Mouse (Mus musculus) midbrain, embryonic 16.5 days (tissue): ENCODE measurements around the gene Khk. TPM values are rescaled to one million over a fixed set of nuclear protein-coding genes. Genes with fewer than 3 reads are reported as not detected.

ENCODE experiments used
- ATAC-seq: fragments of 200-750 bp; cut with Nextera tagmentation; 2 replicates; pipeline ENCODE4 v1.8.0; 2017; ENCODE audit warnings: moderate TSS enrichment
- H3K27ac ChIP-seq: fragments of 300-500 bp; sonication (generic); 2 replicates; pipeline ENCODE4 v1.5.1; 2014; ENCODE audit warnings: mild to moderate bottlenecking, low read length, mixed read lengths
- H3K27me3 ChIP-seq: fragments of 300-500 bp; sonication (generic); 2 replicates; pipeline ENCODE4 v1.6.1; 2014; ENCODE audit warnings: low read depth, low read length, mixed read lengths; ENCODE audit not compliant: control insufficient read depth, insufficient read depth
- H3K36me3 ChIP-seq: fragments of 300-500 bp; sonication (generic); 2 replicates; pipeline ENCODE4 v1.6.1; 2014; ENCODE audit warnings: mild to moderate bottlenecking, low read length, moderate library complexity, mixed read lengths; ENCODE audit not compliant: control insufficient read depth, insufficient read depth
- H3K4me1 ChIP-seq: fragments of 300-500 bp; sonication (generic); 2 replicates; pipeline ENCODE4 v1.6.1; 2014; ENCODE audit warnings: mild to moderate bottlenecking, low read length, mixed read lengths; ENCODE audit not compliant: control insufficient read depth, insufficient read depth
- H3K4me2 ChIP-seq: fragments of 300-500 bp; sonication (generic); 2 replicates; pipeline ENCODE4 v1.6.1; 2014; ENCODE audit warnings: mild to moderate bottlenecking, low read length, mixed read lengths
- H3K4me3 ChIP-seq: fragments of 300-500 bp; sonication (generic); 2 replicates; pipeline ENCODE4 v1.5.1; 2014; ENCODE audit warnings: low read depth, mild to moderate bottlenecking, low read length, moderate library complexity, mixed read lengths
- H3K9ac ChIP-seq: fragments of 300-500 bp; sonication (generic); 2 replicates; pipeline ENCODE4 v1.6.1; 2014; ENCODE audit warnings: low read depth, low read length, mixed read lengths
- H3K9me3 ChIP-seq: fragments of 300-500 bp; sonication (generic); replicated peaks from 2 replicates; pipeline ENCODE4 v1.6.1; 2014; ENCODE audit warnings: mild to moderate bottlenecking, low read length, mixed read lengths; ENCODE audit not compliant: control insufficient read depth, poor library complexity, severe bottlenecking
- WGBS: fragments of 180-500 bp; shearing (Covaris S2); extraction: QIAGEN DNeasy Blood & Tissue Kit; methylation state at CpG from one replicate; pipeline ENCODE4 v1.1.7; 2014; 5-methylcytosine and 5-hydroxymethylcytosine counted together
- polyA plus RNA-seq: library from polyadenylated mRNA; unstranded; fragments of >200 nt; fragmentation: Nextera tagmentation; extraction: Ambion mirVana; gene quantifications from 2 replicates; pipeline ENCODE4 v1.2.1, GENCODE M21; 2015

The Khk gene
- polyA plus RNA-seq, 1 experiment from 2014 or later: 9.9 TPM

DNA sequence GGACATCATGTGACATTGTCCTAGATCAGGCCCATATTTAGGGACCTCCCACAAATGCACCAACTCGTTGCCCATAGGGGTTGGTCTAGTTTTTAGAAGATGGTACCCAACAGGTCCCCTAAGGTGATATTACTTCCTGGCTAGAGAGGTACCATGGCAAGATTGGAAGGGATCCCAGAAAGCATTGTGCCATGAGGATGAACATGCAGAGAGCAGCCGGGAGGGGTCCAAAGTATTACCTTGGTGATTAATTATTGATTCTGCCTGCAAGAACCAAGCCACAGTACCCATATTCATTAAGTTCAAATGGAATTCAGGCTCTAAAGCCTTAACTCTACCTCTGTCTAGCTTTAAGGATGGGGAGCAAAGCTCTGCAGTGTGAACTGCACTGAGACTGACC, 4.8 kb downstream of the Khk start:
- Histone ChIP-seq H3K9ac (no peak overlapping the region), H3K27me3 (no peaks in the 10 kb centered on the region), H3K4me1 (peaks cover 11% of the 10 kb centered on the region), H3K4me3 (no peak overlapping the region), H3K9me3 (no peaks in the 10 kb centered on the region), H3K27ac (no peak overlapping the region), H3K36me3 (no peaks in the 10 kb centered on the region), H3K4me2 (no peak overlapping the region)
- no peak for ATAC-seq
- 82% methylated on average over 2 of the region's 2 CpGs for WGBS

DNA sequence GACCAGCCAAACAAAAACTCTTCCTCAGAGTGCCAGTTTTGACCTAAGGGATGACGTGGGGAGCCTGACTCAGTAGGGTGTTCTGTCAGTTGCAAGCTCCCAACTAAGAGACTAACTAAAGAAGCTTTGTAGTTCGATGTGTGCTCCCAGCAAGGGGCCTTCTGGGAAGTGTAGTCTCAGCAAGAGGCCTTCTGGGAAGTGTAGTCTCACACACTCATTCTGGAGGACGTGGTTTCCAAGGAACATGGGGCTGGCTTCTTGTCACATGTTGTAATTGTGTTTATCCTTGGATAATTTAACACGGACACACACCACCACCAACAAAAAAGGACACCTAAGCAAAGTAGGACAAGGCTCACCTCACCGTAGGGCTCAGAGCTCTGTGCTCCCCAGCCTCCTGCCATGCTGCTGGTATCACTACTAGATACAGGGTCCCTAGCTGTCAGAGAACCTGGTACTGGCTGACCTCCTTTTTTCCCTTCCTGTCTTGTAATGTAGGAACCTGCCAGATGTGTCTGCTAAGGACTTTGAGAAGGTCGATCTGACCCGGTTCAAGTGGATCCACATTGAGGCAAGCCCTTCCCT, 6.8 kb downstream of the Khk start:
- H3K4me3 ChIP-seq: no peak overlapping the region
- H3K4me1 ChIP-seq: no peaks in the 10 kb centered on the region; the same call in 1 of the 2 replicates
- peak overlapping the region; percentile 46; the same call in 1 of the 2 replicates for H3K4me2 ChIP-seq
- H3K36me3 ChIP-seq: no peaks in the 10 kb centered on the region
- no peaks in the 10 kb centered on the region for H3K9me3 ChIP-seq
- no peak overlapping the region for H3K9ac ChIP-seq
- H3K27me3 ChIP-seq: no peaks in the 10 kb centered on the region
- peak; percentile 72 for ATAC-seq
- WGBS: 42% methylated on average over 7 of the region's 7 CpGs
- no peak overlapping the region for H3K27ac ChIP-seq

DNA sequence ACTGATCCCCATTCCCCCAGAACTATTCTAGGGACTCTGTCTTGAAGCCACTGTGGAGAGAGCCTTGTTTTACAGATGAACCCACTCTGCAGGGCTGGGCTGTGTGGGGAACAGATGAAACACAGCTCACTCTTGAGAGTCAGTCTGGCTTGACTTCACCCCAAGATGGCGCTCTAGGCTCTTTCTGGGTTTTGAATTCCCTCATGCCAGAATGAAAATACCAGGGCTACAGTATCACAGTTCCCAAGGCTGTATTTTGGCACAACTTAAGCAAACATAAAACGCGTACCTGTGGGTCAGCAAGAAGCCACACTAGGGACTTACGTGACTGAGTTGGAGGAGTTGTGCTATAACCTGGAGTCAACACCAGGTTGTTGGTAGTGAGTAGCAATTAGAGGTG, 8.9 kb downstream of the Khk start:
- Histone ChIP-seq H3K4me1 (no peaks in the 10 kb centered on the region; the same call in 1 of the 2 replicates), H3K4me3 (no peak overlapping the region), H3K4me2 (no peak overlapping the region), H3K36me3 (0 out of 2 replicates have a peak, but pooled peaks cover 6% of the 10 kb centered on the region), H3K27me3 (no peaks in the 10 kb centered on the region), H3K9ac (no peak overlapping the region), H3K27ac (no peak overlapping the region), H3K9me3 (no peaks in the 10 kb centered on the region)
- no peak for ATAC-seq
- 47% methylated on average over 4 of the region's 4 CpGs for WGBS

DNA sequence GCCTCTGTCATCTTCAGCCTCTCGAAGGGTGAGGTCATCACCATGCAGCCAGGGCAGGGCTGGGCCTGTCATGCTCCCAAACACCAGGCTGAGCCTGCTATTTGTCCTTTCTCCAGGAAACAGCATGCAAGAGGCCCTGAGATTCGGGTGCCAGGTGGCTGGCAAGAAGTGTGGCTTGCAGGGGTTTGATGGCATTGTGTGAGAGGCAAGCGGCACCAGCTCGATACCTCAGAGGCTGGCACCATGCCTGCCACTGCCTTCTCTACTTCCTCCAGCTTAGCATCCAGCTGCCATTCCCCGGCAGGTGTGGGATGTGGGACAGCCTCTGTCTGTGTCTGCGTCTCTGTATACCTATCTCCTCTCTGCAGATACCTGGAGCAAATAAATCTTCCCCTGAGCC, 9.6 kb downstream of the Khk start:
- no peak overlapping the region for H3K4me2 ChIP-seq
- 84% methylated on average over 6 of the region's 6 CpGs for WGBS

DNA sequence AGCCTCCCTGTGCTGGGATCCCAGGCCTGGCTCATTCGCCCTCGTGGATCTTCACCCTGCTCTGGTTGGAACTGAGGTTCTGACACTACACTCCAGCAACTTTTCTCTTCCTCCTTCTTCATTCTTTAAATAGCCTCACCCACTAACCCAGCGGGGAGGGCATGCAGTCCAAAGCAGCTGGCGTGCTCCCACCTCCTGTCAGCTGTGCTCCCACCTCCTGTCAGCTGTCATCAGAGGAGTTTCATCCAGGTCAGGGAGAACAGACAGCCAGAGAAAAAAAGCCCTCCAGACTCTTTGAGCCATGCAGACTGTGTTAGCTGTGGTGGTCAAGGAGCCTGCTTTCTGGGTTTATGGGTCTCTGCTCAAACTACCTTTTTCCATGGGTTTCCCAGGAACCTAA, 10.1 kb downstream of the Khk start:
- Histone ChIP-seq H3K4me1 (no peaks in the 10 kb centered on the region; the same call in 1 of the 2 replicates), H3K9ac (no peak overlapping the region), H3K27ac (no peak overlapping the region), H3K27me3 (no peaks in the 10 kb centered on the region), H3K4me3 (no peak overlapping the region), H3K9me3 (no peaks in the 10 kb centered on the region), H3K4me2 (no peak overlapping the region), H3K36me3 (0 out of 2 replicates have a peak, but pooled peaks cover 6% of the 10 kb centered on the region)
- 87% methylated on average over 4 of the region's 4 CpGs for WGBS
- ATAC-seq: no peak

More for the DNA sequence above, 9.6 kb downstream of the Khk start:
- H3K27me3 ChIP-seq: no peaks in the 10 kb centered on the region
- H3K4me3 ChIP-seq: no peak overlapping the region
- H3K36me3 ChIP-seq: 0 out of 2 replicates have a peak, but pooled peaks cover 6% of the 10 kb centered on the region
- H3K4me1 ChIP-seq: no peaks in the 10 kb centered on the region; the same call in 1 of the 2 replicates
- no peak overlapping the region for H3K27ac ChIP-seq
- ATAC-seq: no peak
- H3K9me3 ChIP-seq: no peaks in the 10 kb centered on the region
- H3K9ac ChIP-seq: no peak overlapping the region

DNA sequence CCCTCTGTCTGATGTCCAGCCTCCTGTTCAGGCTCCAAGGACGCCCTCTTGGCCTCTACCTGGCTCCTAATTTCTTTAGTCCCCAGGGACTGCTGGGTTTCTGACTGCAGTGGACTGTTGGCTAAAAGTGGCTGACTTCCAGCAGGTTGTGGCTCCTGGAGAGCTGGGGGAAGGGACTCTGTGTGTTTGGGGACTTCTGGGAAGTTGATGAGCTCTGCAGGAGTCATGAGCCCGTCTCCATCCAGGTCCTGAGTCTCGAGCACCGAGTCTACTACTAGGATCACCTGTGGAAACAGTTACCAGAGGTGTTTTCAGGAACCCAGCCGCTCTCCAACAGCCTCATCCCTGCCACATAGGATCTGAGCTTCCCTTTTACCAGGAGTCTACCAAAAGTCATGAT, 12.5 kb downstream of the Khk start:
- Histone ChIP-seq H3K9me3 (no peaks in the 10 kb centered on the region), H3K9ac (no peak overlapping the region), H3K4me3 (no peak overlapping the region), H3K4me1 (no peaks in the 10 kb centered on the region), H3K27me3 (no peaks in the 10 kb centered on the region), H3K36me3 (0 out of 2 replicates have a peak, but pooled peaks cover 6% of the 10 kb centered on the region), H3K4me2 (no peak overlapping the region), H3K27ac (no peak overlapping the region)
- ATAC-seq: no peak
- WGBS: 62% methylated on average over 5 of the region's 5 CpGs

DNA sequence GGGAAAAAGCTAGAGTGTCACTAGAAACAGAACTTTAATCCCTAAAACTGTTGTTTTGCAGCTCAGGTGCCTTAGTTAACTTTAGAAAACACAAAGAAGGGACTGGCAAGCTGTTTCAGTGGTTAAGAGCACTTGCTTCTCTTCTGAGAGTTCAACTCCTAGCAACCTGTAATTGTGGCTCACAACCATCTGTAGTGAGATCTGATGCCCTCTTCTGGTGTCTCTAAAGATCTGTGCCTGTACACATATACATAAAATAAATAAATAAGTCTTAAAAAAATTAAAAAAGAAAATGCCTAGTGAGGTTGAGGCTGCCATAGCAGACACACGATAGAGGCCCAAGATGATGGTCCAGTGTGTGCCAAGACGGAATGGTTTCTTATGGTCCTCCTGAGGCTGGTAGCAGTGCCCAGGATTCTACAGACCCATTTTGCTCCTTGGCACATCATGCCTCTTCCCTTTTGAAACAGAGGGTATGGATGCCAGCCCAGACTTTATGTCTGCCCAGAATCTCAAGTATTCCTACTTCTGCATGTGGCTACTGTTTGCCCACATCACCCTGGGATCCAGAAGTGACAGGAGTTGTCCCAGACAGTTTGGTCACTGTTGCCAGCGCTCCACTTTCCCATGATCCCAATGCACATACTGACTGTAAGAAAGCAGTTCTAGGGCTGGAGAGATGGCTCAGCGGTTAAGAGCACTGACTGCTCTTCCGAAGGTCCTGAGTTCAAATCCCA, 13.7 kb downstream of the Khk start:
- 85% methylated on average over 5 of the region's 5 CpGs for WGBS
- no peak for ATAC-seq
- Histone ChIP-seq H3K4me3 (no peak overlapping the region), H3K9me3 (no peaks in the 10 kb centered on the region), H3K27ac (no peak overlapping the region), H3K27me3 (no peaks in the 10 kb centered on the region), H3K4me2 (no peak overlapping the region), H3K4me1 (no peaks in the 10 kb centered on the region), H3K9ac (no peak overlapping the region), H3K36me3 (0 out of 2 replicates have a peak, but pooled peaks cover 6% of the 10 kb centered on the region)

DNA sequence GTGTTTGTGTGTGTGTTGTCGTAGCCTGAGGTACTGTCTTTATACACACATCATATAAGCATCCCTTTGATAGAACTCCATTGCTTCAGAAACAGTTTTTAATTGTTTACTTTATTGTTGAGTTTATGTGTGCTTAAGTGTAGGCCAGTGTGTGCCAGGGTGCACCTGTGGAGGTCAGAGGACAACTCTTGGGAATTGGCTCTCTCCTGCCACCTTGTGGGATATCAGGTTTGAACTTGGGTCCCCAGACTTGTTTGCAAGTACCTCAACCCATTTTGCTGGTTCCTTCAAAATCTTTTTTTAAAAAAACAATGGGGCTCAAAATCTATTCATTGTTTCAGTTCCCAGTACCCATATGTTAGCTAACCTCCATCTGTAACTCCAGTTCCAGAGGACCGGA, 21.8 kb downstream of the Khk start:
- H3K4me1 ChIP-seq: 0 out of 2 replicates have a peak, but pooled peaks cover 4% of the 10 kb centered on the region
- 97% methylated on average over 2 of the region's 2 CpGs for WGBS
- no peak overlapping the region for H3K4me3 ChIP-seq
- no peaks in the 10 kb centered on the region for H3K9me3 ChIP-seq
- H3K9ac ChIP-seq: no peak overlapping the region
- no peak for ATAC-seq
- H3K27me3 ChIP-seq: no peaks in the 10 kb centered on the region
- H3K27ac ChIP-seq: no peak overlapping the region
- no peak overlapping the region for H3K4me2 ChIP-seq
- no peaks in the 10 kb centered on the region for H3K36me3 ChIP-seq

DNA sequence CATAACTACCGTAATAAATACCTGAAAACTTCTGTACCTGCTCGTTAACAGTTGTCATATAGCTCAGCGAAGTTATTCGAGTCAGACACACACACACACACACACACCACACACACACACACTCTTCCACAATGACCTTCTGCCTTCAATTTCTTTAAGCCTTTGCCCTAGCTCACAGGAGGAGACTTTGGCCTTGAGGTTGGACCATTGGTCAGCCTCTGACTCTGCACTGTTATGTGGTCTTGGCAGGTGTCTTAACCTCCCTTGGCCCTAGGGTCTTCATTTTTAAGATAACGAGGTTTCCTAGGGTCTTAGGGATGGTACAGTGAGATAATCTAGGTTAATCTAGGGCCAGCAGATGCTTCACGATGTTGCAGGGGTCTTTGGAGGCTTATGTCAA, 23.1 kb downstream of the Khk start:
- H3K4me1 ChIP-seq: peaks cover 8% of the 10 kb centered on the region; the same call in 1 of the 2 replicates
- ATAC-seq: no peak
- H3K9ac ChIP-seq: 0 out of 2 replicates have a peak overlapping the region, but pooled peaks have one; percentile 89
- peak overlapping the region; percentile 79 for H3K4me2 ChIP-seq
- H3K27me3 ChIP-seq: no peaks in the 10 kb centered on the region
- no peaks in the 10 kb centered on the region for H3K9me3 ChIP-seq
- WGBS: 88% methylated on average over 6 of the region's 6 CpGs
- H3K36me3 ChIP-seq: no peaks in the 10 kb centered on the region
- no peak overlapping the region for H3K27ac ChIP-seq
- peak overlapping the region; percentile 63 for H3K4me3 ChIP-seq
